Mouse (Mus musculus) embryonic facial prominence, embryonic 13.5 days (tissue): ENCODE measurements at regions not wholly inside any gene's neighbourhood (a gene's known extent, or its start where the extent isn't known, plus 50 kb on each side); places are given as distances from the start of the nearest gene placed in this dataset.
"Not testable (repeated sequence)": the region's sequence is repeated elsewhere in the genome, so short reads cannot be mapped to it uniquely, and the experiment has no call there.

ENCODE experiments used
- ATAC-seq: fragments of 200-750 bp; cut with Nextera tagmentation; 2 replicates; pipeline ENCODE4 v1.8.0; 2017; ENCODE audit warnings: low read depth; ENCODE audit not compliant: insufficient number of reproducible peaks, insufficient read depth, low FRiP score, low TSS enrichment
- H3K27ac ChIP-seq: fragments of 300-500 bp; sonication (generic); 2 replicates; pipeline ENCODE4 v1.5.1; 2015; ENCODE audit warnings: moderate library complexity, mild to moderate bottlenecking, inconsistent platforms
- H3K27me3 ChIP-seq: fragments of 300-500 bp; sonication (generic); 2 replicates; pipeline ENCODE4 v1.6.1; 2015; ENCODE audit warnings: mild to moderate bottlenecking, inconsistent platforms
- H3K36me3 ChIP-seq: fragments of 300-500 bp; sonication (generic); 2 replicates; pipeline ENCODE4 v1.6.1; 2015; ENCODE audit warnings: mild to moderate bottlenecking, inconsistent platforms
- H3K4me1 ChIP-seq: fragments of 300-500 bp; sonication (generic); 2 replicates; pipeline ENCODE4 v1.6.1; 2015; ENCODE audit warnings: inconsistent platforms
- H3K4me2 ChIP-seq: fragments of 300-500 bp; sonication (generic); 2 replicates; pipeline ENCODE4 v1.6.1; 2015; ENCODE audit warnings: moderate library complexity, mild to moderate bottlenecking, inconsistent platforms
- H3K4me3 ChIP-seq: fragments of 300-500 bp; sonication (generic); 2 replicates; pipeline ENCODE4 v1.5.1; 2015; ENCODE audit warnings: mild to moderate bottlenecking, inconsistent platforms
- H3K9ac ChIP-seq: fragments of 300-500 bp; sonication (generic); 2 replicates; pipeline ENCODE4 v1.6.1; 2015; ENCODE audit warnings: mild to moderate bottlenecking, inconsistent platforms
- H3K9me3 ChIP-seq: fragments of 300-500 bp; sonication (generic); 2 replicates; pipeline ENCODE4 v1.6.1; 2016; ENCODE audit warnings: inconsistent platforms
- WGBS: fragments of 180-500 bp; shearing (Covaris S2); methylation state at CpG from one replicate; pipeline ENCODE4 v1.1.7; 2015; ENCODE audit warnings: mixed read lengths; 5-methylcytosine and 5-hydroxymethylcytosine counted together

DNA sequence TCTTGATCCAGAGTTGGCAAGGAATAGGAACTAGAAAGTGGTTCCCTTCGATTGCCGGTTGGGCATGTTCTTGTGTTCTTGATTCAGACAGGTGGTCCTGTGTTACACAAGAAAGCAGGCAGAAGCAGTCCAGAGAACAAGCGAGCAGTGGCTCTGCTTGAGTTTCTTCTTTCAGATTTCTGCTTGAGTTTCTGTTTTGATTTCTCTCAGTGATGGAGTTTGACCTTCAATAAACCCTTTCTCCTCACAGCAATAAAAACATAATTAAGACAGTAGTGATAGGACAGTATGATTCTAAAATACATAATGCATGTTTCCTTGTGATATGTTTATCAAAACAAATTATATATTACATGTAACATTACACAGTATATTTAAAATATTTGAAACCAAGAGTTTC is 59.1 kb downstream of the Klf6 start:
- 69% methylated on average over 3 of the region's 3 CpGs for WGBS
- H3K4me3 ChIP-seq: no peak overlapping the region
- H3K27ac ChIP-seq: no peak overlapping the region
- no peaks in the 10 kb centered on the region for H3K36me3 ChIP-seq
- no peak for ATAC-seq
- H3K4me2 ChIP-seq: no peak overlapping the region
- no peaks in the 10 kb centered on the region for H3K27me3 ChIP-seq
- H3K4me1 ChIP-seq: no peaks in the 10 kb centered on the region
- no peak overlapping the region for H3K9ac ChIP-seq
- no peaks in the 10 kb centered on the region for H3K9me3 ChIP-seq

GRCm38 (mm10) chr13:5931433-5931832 is 70.2 kb downstream of the Klf6 start:
- ATAC-seq: no peak
- no peak overlapping the region for H3K27ac ChIP-seq
- H3K4me2 ChIP-seq: no peak overlapping the region
- H3K9me3 ChIP-seq: no peaks in the 10 kb centered on the region
- no peak overlapping the region for H3K4me3 ChIP-seq
- H3K36me3 ChIP-seq: no peaks in the 10 kb centered on the region
- H3K27me3 ChIP-seq: no peaks in the 10 kb centered on the region
- 87% methylated on average over 2 of the region's 2 CpGs for WGBS
- no peaks in the 10 kb centered on the region for H3K4me1 ChIP-seq
- no peak overlapping the region for H3K9ac ChIP-seq

- WGBS: 69% methylated on average over 2 of the region's 2 CpGs
- Histone ChIP-seq H3K4me3 (no peak overlapping the region), H3K36me3 (no peaks in the 10 kb centered on the region), H3K9ac (no peak overlapping the region), H3K4me1 (no peaks in the 10 kb centered on the region), H3K4me2 (no peak overlapping the region), H3K9me3 (no peaks in the 10 kb centered on the region), H3K27ac (no peak overlapping the region), H3K27me3 (no peaks in the 10 kb centered on the region)
- ATAC-seq: no peak
Measured at GRCm38 (mm10) chr13:5937436-5937835, 76.2 kb downstream of the Klf6 start.

- ATAC-seq: no peak
- Histone ChIP-seq H3K36me3 (no peaks in the 10 kb centered on the region), H3K9me3 (no peaks in the 10 kb centered on the region), H3K9ac (no peak overlapping the region), H3K4me1 (no peaks in the 10 kb centered on the region), H3K4me3 (no peak overlapping the region), H3K27me3 (no peaks in the 10 kb centered on the region), H3K27ac (no peak overlapping the region), H3K4me2 (no peak overlapping the region)
- WGBS: 89% methylated on average over 4 of the region's 4 CpGs
Measured at GRCm38 (mm10) chr13:5937970-5938369, 76.7 kb downstream of the Klf6 start.

- no peak for ATAC-seq
- H3K4me3 ChIP-seq: no peak overlapping the region
- no peak overlapping the region for H3K9ac ChIP-seq
- H3K27me3 ChIP-seq: no peaks in the 10 kb centered on the region
- H3K9me3 ChIP-seq: no peaks in the 10 kb centered on the region
- H3K4me2 ChIP-seq: no peak overlapping the region
- WGBS: 86% methylated on average over 3 of the region's 3 CpGs
- no peak overlapping the region for H3K27ac ChIP-seq
- H3K36me3 ChIP-seq: no peaks in the 10 kb centered on the region
- no peaks in the 10 kb centered on the region for H3K4me1 ChIP-seq
Measured at GRCm38 (mm10) chr13:5939368-5939767, 78.1 kb downstream of the Klf6 start.

GRCm38 (mm10) chr13:5952863-5953262 is 91.6 kb downstream of the Klf6 start:
- no peaks in the 10 kb centered on the region for H3K27me3 ChIP-seq
- whole genome bisulfite sequencing: 87% methylated on average over 2 of the region's 2 CpGs
- H3K9me3 ChIP-seq: no peaks in the 10 kb centered on the region
- H3K4me2 ChIP-seq: no peak overlapping the region
- no peaks in the 10 kb centered on the region for H3K4me1 ChIP-seq
- H3K9ac ChIP-seq: no peak overlapping the region
- H3K27ac ChIP-seq: no peak overlapping the region
- no peak overlapping the region for H3K4me3 ChIP-seq
- ATAC-seq: no peak
- H3K36me3 ChIP-seq: no peaks in the 10 kb centered on the region

DNA sequence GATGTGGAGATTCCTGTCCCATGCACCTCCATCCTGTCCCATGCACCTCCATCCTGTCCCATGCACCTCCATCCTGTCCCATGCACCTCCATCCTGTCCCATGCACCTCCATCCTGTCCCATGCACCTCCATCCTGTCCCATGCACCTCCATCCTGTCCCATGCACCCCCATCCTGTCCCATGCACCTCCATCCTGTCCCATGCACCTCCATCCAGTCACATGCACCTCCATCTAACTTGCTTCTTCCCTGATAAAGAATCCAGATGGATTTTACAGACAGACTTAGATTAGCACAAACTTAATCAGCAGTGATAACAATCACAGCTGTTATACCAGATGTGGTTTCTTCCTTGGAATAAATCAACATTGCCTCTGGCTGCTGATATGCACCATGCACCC is 93.8 kb downstream of the Klf6 start:
- H3K4me1 ChIP-seq, H3K9me3 ChIP-seq, H3K27ac ChIP-seq, H3K36me3 ChIP-seq, H3K27me3 ChIP-seq, H3K4me2 ChIP-seq, H3K4me3 ChIP-seq, H3K9ac ChIP-seq, ATAC-seq: not testable (repeated sequence)

GRCm38 (mm10) chr13:5956145-5956544 is 94.9 kb downstream of the Klf6 start:
- ATAC-seq: no peak
- Histone ChIP-seq H3K27ac (no peak overlapping the region), H3K9me3 (no peaks in the 10 kb centered on the region), H3K9ac (no peak overlapping the region), H3K27me3 (no peaks in the 10 kb centered on the region), H3K4me2 (no peak overlapping the region), H3K36me3 (no peaks in the 10 kb centered on the region), H3K4me3 (no peak overlapping the region), H3K4me1 (no peaks in the 10 kb centered on the region)
- 53% methylated on average over 1 of the region's 1 CpGs for WGBS

DNA sequence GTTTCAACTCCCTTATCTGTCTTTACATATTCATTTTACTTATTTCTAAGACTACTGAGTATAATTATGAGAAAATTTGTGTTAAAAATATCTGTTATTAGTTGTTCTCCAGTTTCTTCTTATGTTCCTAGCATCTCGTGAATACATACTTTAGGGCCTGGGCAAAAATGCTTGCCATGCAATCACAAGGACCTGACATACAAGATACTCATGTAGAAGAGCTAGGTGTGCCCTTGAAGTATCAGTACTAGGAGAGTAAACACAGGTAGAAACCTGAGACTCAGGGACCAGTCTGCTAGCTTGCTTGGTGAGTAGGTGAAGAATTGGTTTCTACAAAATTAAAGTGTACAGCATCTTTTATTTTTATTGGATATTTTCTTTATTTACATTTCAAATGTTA is 101.7 kb downstream of the Klf6 start:
- H3K9me3 ChIP-seq: no peaks in the 10 kb centered on the region
- no peak for ATAC-seq

DNA sequence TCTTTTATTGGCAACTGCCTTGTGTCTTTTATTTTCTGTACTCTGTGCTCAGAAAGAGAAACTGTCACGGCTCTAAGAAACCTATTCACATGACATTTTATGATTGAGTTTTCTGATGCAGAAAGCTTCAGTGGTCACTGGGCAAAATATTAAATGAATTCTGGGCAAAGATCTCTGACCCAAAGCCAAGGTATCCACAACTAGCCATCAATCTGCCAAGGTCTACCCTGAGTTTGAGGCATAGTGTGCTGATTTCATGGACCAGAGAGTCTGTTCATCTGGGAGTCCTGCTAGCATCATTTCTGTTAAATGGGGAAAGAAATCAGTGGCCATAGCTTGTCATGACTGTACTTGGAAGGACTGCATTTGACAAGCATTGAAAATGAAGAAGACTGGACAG is 103.3 kb downstream of the Klf6 start:
- 89% methylated on average over 1 of the region's 1 CpGs for WGBS
- no peaks in the 10 kb centered on the region for H3K9me3 ChIP-seq

More for the DNA sequence above, 101.7 kb downstream of the Klf6 start:
- Histone ChIP-seq H3K36me3 (no peaks in the 10 kb centered on the region), H3K4me1 (no peaks in the 10 kb centered on the region), H3K27ac (no peak overlapping the region), H3K9ac (no peak overlapping the region), H3K4me3 (no peak overlapping the region), H3K27me3 (no peaks in the 10 kb centered on the region), H3K4me2 (no peak overlapping the region)
- 84% methylated on average over 1 of the region's 1 CpGs for WGBS

GRCm38 (mm10) chr13:5978615-5979014 is 117.3 kb downstream of the Klf6 start:
- 54% methylated on average over 1 of the region's 1 CpGs for WGBS
- Histone ChIP-seq H3K4me2 (no peak overlapping the region), H3K27me3 (no peaks in the 10 kb centered on the region), H3K4me3 (no peak overlapping the region), H3K4me1 (no peaks in the 10 kb centered on the region; the same call in 1 of the 2 replicates), H3K9me3 (no peaks in the 10 kb centered on the region), H3K27ac (no peak overlapping the region), H3K9ac (no peak overlapping the region), H3K36me3 (no peaks in the 10 kb centered on the region)
- ATAC-seq: no peak

More for the DNA sequence above, 103.3 kb downstream of the Klf6 start:
- Histone ChIP-seq H3K4me1 (no peaks in the 10 kb centered on the region), H3K27me3 (no peaks in the 10 kb centered on the region), H3K9ac (no peak overlapping the region), H3K4me2 (no peak overlapping the region), H3K4me3 (no peak overlapping the region), H3K36me3 (no peaks in the 10 kb centered on the region), H3K27ac (no peak overlapping the region)
- ATAC-seq: no peak

GRCm38 (mm10) chr13:5987491-5987890 is 126.2 kb downstream of the Klf6 start:
- Histone ChIP-seq H3K4me1 (no peaks in the 10 kb centered on the region), H3K27me3 (no peaks in the 10 kb centered on the region), H3K36me3 (no peaks in the 10 kb centered on the region), H3K4me2 (no peak overlapping the region), H3K27ac (no peak overlapping the region), H3K9me3 (no peaks in the 10 kb centered on the region), H3K4me3 (no peak overlapping the region), H3K9ac (no peak overlapping the region)
- no peak for ATAC-seq
- 86% methylated on average over 2 of the region's 2 CpGs for WGBS

DNA sequence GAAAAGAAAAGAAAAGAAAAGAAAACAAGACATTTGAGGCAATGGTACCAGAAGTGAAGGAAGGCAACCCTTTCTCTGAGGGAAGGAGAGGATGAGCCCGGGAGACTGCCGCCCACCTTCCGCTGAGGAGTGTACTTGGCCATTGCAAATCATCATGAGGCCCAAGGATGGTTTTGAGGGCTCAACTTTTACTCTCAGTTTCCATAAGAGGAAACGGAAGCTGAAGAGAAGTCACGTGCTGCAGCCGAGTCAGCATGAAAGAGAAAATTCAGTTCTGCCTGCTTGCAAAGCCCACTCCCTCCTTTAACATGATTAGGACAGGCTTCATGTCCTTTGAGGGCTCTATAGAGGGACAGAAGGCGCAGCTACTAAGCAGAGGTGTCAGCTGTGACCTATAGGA is 127.1 kb downstream of the Klf6 start:
- no peak overlapping the region for H3K4me2 ChIP-seq
- no peak overlapping the region for H3K27ac ChIP-seq
- no peak for ATAC-seq
- no peaks in the 10 kb centered on the region for H3K27me3 ChIP-seq
- H3K9me3 ChIP-seq: no peaks in the 10 kb centered on the region
- H3K4me1 ChIP-seq: no peaks in the 10 kb centered on the region
- no peak overlapping the region for H3K9ac ChIP-seq
- H3K4me3 ChIP-seq: no peak overlapping the region
- 89% methylated on average over 7 of the region's 7 CpGs for WGBS
- H3K36me3 ChIP-seq: no peaks in the 10 kb centered on the region
